Mouse (Mus musculus) frontal cortex, postnatal 10 days (tissue): ENCODE data around the gene Itsn2.
"Not testable (repeated sequence)": the region's sequence is repeated elsewhere in the genome, so short reads cannot be mapped to it uniquely, and the experiment has no call there.

Source experiments
- DNase-seq, 2 experiments: peaks; one replicate each; pipeline ENCODE4 v3.0.0; 2022; ENCODE audit warnings: low spot score in 2 of 2, mixed read lengths in 1 of 2

The Itsn2 gene

DNA sequence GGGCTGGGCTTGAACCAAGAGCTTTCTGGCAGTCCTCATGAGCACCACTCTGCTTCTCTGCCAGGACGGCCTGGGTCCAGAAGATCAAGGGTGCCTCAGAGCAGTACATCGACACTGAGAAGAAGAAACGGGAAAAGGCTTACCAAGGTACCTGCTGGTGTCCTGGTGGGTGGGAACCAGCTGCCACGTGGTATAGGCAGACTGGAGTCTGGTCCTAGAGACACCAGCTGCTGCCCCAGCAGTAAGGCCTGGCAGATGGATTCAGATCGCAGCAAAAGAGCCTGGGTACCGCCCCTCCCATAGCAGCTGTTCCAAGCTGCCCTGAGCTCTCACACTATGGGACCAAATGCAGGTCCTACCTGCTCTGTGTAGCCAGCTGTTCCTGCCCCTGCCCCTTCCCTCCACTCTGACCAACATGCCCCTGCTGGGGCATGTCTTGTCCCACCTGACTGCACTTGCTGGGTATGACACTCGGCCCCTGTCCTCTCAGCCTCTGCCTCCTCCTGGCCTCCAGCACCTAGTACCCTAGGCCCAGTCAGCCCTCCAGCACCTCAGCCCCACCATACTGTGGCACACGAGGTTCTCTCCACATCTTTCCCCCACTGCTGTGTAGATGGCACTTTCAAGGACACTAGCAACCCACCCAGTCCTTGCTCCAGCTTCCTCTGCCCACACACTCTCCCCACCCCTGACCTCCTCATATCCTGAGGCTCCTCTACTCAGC lies 116.6 kb downstream of the Itsn2 start:
- DNase-seq: no peak

DNA sequence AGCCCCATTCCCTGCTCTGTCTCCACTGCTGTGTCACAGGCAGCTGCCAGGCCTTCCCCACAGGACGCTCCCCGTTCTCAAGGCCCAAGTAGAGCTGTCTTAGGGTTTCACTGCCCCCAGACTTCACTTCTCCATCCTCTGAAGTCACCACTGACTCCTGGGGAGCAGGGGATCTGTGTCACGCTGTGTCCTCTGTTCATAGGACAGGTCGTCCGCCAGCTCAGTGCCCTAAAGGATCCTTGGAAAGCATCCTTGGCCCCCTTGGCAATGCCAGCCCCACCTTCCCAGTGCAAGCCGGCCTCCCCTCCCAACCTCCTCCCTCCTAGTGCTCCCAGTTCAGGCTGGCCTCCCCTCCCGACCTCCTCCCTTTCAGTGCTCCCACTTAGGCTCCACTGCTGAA lies 117.5 kb downstream of the Itsn2 start:
- no peak for DNase-seq

DNA sequence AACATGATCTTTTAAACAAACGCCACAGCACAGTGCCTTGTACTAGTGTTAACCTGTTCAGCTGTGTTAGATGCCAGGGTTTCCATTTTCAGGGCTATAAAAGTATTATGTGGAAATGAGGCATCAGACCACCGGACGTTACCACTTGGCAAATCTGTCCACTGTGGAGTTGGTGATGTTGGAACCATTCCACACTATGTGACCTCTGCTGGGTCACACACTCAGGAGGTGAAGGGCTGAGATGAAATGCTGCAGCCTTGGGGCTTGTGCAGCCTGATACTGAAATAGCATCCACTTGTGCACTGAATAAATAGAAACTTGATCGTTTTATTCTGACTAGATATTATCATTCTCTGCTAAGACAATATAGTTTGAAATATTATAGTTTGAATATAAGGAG lies 120.9 kb downstream of the Itsn2 start:
- DNase-seq: no peak

DNA sequence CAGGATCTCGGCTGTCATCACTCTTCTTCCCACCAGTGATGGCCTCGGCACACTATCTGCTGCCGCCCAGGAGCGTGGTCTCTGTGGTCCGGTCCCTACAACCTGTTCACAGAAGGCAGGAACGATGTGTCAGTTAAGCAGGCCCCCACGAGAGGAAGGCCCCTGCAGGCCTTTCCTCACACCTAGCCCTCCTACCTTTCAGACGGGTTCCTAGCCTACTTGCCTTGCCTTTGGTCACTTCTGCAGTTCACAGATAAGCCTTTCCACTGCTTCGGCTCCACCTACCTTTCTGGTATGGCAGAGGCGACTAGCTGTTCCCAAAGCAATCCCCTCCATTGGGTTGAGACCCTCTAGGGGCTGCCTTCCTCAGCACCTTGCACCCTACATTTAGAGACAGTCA lies 123.2 kb downstream of the Itsn2 start:
- no peak for DNase-seq

DNA sequence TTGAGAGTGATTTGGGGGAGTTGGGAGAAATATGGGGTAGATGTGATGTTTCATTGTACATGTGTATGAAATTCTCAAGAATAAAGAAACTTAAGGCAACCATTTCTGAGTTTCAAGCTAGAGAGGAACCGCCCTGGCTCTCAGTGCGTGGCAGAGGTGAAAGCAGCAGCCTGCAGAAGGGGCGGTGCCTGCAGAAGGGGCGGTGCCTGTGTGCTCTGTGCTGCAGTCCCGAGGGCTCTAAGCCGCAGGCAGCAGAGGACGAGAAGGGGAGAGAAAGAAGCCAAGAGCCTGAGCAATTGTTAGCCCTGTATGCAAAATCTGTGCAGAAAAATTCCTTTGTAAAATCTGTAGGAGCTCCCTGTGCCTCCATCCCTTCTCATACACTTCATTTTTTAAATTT lies 125.0 kb downstream of the Itsn2 start:
- DNase-seq: no peak

DNA sequence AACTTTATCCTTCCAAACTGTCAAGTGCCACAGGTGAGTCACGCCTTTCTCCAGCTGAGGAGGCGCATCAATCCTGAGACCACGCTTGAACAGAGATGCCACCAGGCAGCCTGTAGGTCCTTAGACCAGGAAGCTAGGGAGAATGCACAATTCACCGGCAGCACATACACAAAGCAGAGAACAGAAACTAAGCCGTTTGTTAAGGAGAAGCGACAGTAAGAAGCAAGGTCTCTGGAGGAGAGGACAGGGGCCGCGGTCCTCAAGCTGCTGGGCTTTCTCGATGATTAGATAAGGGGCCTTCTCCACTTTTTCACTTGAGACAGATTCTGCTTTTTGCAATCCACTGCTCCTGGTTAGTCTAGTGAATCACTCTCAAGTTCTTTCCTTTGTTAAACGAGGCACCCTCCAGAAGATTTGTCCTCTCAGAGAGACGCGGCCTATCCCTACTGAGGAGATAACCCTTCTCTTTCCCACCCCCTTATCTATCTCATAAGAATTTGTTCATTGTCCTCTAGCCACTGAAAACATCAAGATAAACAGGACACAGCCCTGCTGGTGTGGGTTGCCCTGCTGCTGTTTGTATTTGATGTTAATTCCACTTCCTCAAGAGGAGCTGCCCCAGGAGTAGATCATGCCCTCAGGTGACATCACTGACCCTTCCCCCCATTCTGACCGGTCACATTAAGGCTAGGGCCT lies 126.8 kb downstream of the Itsn2 start:
- no peak for DNase-seq

DNA sequence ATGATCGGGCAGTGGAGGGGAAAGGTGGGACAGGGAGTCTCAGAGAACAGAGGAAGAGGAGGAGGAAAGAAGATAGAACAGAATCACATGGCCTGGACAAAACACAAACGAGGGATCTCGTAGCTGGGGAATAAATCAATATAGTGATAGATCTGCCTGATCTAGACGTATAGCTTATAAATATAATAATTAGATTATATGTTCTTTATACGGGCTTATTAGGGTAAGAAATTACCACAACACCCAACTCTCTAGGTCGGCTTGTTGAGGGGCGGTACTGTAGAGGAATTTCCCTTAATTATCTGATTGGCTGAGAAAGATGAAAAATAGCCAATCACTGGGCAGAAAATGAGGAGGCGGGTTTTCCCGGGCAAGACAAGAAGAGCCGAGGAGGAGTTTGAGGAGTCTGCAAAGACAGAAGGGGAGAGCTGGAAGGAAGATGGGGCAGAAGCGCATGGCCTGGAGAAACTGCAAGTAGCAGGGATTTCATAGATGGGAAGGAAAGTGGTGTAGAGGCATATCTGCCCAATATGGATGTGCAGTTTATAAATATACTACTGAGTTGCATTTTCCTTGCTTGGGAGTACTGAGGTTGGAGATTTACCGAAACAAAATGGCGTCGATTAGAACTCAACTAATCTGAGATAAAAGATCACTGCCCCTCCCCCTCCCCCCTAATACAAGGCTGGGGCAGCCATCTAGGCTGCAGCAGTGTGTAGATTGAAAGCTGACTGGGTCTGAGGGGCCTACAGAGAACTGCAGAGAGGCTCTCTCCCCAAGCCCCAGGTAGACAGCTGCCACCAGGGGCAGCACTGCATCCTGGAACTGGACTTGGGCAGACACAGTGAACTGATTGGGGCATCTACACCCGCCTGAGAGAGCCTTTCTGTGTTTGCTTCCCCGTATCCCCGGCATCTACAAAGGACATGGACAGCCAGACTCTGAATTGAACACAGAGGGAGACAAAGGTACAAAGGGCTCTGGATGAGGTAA lies 127.6 kb downstream of the Itsn2 start:
- no peak for DNase-seq

DNA sequence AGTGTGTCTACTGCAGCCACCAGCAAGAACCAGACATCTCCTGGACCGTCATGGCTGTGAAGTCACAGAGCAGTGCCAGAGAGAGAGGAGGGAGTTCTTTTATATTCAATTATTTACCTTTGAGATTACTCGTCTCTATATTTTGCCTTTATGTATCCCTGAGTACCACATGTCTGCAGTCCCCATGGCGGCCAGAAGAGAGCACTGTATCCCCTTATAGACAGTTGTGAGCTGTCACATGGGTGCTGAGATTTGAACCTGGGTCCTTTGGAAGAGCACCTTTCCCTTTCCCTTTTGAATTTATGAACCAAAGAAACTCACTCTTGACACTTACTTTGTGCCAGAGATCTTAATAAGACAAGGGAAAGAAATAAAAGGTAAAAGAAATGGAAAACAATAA lies 136.7 kb downstream of the Itsn2 start:
- DNase-seq: no peak

DNA sequence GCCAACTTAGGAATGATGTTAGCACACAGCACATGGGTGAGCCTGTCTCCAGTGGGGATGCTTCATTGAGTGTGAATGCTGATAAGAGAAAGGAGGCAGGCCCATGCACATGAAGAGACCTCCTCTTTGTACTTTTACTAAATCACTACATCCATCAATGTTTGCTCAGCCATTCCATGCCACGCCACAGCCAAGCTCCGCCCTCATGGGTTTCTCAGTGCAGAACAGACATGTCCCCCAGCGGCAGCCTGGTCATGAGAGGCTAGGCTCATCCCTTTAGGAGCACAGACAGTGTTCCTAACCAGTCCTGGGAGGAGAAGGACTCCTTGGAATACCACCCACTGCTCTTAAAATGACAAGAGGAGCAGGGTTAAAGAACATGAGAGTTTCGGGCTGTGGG lies 139.2 kb downstream of the Itsn2 start:
- no peak for DNase-seq

DNA sequence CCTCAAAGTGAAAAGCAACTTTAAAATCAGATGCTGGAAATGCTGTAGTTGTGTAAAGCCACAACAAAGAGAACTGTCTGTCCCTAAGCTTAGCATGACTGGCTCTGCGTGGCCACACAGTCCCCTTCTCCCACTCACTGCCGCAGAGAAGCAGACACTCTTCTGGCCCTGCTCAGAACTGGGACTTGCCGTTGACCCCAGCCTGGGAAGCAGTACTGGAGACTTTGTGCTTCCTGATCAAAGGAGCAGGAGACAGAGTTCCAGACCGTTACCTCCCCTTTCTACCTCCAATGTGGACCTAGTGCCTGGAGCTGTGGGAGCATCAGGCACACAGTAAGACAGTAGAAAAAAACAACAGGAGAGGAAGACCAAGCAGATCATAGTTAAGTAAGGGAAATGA lies 139.9 kb downstream of the Itsn2 start:
- DNase-seq: no peak

DNA sequence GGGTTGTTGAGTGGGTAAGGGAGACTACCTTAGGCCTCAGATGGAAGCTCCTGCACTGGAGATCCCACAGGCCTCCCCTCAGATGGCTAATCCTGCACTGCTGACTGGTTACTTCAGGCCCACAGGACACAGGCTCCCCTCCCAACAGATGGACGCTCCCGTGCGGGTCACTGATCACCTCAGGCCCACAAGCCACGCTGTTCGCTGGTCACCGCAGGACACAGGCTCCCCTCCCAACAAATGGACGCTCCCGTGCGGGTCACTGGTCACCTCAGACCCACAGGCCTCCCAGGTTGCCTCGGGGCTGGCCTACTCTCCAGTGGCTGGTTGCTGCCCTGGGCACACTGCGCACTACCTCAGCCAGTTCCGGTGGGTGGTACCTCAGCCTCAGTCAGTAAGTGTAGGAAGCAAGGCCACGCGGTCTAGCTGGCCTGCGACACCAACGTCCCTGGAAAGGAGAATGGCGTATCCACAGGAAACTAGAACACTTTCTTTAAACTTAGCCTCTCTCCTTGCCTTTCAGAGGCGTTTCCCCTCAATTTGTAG lies 145.7 kb downstream of the Itsn2 start, which contains the start of gene Fam228a:
Fam228a (minus strand) TSS at position 400 of the 546 bp plus-strand sequence.
- DNase-seq: no peak

DNA sequence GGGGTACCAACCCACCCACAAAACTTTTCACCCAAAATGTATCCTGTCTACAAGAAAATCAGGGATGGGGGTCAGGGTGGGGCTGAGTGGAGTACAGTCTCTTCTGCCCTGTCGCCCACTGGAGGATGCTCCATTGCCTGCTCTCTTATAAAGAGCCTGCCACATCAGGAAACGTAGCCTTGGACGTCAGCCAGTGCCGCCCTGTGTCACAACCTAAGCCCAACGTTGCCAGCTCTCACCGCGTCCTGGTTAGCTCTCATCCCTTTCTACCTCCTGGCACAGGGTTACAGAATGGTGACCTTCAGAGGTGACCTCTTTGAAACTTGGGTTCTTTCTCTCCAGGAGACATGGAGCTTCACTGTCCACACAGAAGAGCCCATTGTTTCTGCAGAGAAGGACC lies 148.4 kb downstream of the Itsn2 start:
- DNase-seq: no peak

DNA sequence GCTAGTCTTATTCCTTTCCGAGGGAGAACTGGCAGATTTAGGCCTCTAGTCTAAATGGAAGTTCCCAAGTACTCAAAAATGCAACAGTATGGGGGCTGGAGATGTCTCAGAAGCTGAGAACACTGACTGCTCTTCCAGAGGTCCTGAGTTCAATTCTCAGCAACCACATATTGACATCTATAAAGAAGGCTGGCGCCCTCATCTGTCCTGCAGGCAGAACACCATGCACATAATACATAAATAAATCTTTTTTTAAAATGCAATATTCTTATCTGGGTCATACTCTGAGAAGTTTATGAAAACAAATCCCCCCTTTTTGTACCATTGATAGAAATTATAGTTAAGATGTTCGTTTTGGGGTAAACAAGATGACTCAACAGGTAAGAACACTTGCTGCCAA lies 149.7 kb downstream of the Itsn2 start:
- no peak for DNase-seq

DNA sequence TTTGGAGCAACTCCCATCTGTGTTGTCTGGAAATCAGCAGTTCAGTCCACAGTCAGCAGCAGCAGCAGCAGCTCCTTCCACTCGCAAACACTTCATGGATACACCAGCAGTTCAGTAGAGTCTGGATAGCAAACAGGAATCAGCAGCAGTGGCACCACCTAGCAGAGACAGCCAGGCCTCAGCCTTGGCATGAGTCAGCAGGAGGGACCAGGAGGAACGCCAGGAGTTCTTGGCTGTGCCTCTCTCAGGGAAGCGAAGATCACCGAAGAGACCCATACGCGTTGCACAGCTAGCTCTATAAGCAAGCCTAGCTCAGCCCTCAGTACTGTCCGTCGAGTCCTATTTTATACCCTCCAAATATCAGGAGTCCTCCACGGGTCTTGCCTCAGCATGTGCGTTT lies 152.0 kb downstream of the Itsn2 start:
- DNase-seq: no peak

DNA sequence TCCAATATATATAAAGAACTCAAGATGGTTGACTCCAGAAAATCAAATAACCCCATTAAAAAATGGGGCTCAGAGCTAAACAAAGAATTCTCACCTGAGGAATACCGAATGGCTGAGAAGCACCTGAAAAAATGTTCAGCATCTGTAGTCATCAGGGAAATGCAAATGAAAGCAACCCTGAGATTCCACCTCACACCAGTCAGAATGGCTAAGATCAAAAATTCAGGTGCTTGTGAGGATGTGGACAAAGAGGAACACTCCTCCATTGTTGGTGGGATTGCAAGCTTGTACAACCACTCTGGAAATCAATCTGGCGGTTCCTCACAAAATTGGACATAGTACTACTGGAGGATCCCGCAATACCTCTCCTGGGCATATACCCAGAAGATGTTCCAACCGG lies 162.0 kb downstream of the Itsn2 start:
- DNase-seq: not testable (repeated sequence)

DNA sequence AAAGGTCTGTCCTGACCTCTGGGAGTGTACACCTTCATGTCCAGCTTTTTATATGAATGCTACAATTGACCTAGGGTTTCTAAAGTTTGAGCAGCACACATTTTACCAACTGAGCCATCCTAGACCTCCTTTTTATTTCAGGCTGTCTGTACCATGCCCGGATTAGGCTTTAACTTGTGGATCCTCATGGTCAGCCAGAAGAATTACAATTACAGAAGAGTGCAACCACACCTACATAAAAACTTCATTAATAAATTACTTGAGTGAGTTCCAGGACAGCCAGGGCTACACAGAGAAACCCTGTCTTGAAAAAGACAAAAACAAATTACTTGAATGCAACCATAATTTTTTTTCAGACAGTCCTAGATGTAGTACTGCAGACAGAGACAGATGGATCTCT lies 164.6 kb downstream of the Itsn2 start:
- no peak for DNase-seq
